Mouse (Mus musculus) brown adipose tissue, adult 24 weeks (tissue): Measurements from ENCODE around the gene Syngr3. TPM values are rescaled to one million over a fixed set of nuclear protein-coding genes. Genes with fewer than 3 reads are reported as not detected.

ENCODE experiments used
- H3K27ac ChIP-seq: fragments of 200-500 bp; replicated peaks from 2 replicates; pipeline ENCODE4 v1.5.1; 2012; ENCODE audit warnings: low read depth, mild to moderate bottlenecking, low read length
- H3K4me1 ChIP-seq: fragments of 200-500 bp; 2 replicates; pipeline ENCODE4 v1.6.1; 2012; ENCODE audit warnings: low read length, mixed read lengths; ENCODE audit not compliant: control insufficient read depth, insufficient read depth, insufficient read length
- H3K4me3 ChIP-seq: fragments of 200-500 bp; 2 replicates; pipeline ENCODE4 v1.5.1; 2012; ENCODE audit warnings: low read depth, mild to moderate bottlenecking, low read length, moderate library complexity; ENCODE audit not compliant: insufficient read depth
- polyA plus RNA-seq: library from polyadenylated mRNA; stranded (reverse); fragments of >200 nt; gene quantifications from 2 replicates; pipeline ENCODE4 v1.2.4, GENCODE M21; 2012; ENCODE audit not compliant: missing spikeins, insufficient read depth, insufficient read length

Gene Syngr3
- polyA plus RNA-seq = not detected in 2 replicates

GRCm38 (mm10) chr17:24689251-24690081 is at the start of gene Syngr3:
Gene Syngr3 (minus strand): TSS chr17:24689955.
- Histone ChIP-seq H3K27ac (no peak within 1 kb of the TSS), H3K4me1 (no peaks in the 10 kb centered on the region; the same call in 1 of the 2 replicates), H3K4me3 (peak within 1 kb of the TSS; percentile 36)

GRCm38 (mm10) chr17:24738238-24738637 is 48.5 kb upstream of the Syngr3 start:
- Histone ChIP-seq H3K27ac (no peak overlapping the region), H3K4me1 (peaks cover 14% of the 10 kb centered on the region)

GRCm38 (mm10) chr17:24737135-24737810 is 47.5 kb upstream of the Syngr3 start:
- H3K27ac ChIP-seq = no peak overlapping the region
- H3K4me3 ChIP-seq = peak overlapping the region; percentile 81
- H3K4me1 ChIP-seq = peaks cover 10% of the 10 kb centered on the region

More at GRCm38 (mm10) chr17:24738238-24738637, 48.5 kb upstream of the Syngr3 start:
- no peak overlapping the region for H3K4me3 ChIP-seq

GRCm38 (mm10) chr17:24736330-24737051 is 46.7 kb upstream of the Syngr3 start, which contains the start of gene Msrb1:
Gene Msrb1 (plus strand): TSS chr17:24736642.
- Histone ChIP-seq H3K27ac (peak within 1 kb of the TSS; percentile 69), H3K4me1 (peaks cover 10% of the 10 kb centered on the region), H3K4me3 (peak within 1 kb of the TSS; percentile 81)

GRCm38 (mm10) chr17:24735446-24735845 is 45.7 kb upstream of the Syngr3 start:
- Histone ChIP-seq H3K4me3 (no peak overlapping the region), H3K27ac (no peak overlapping the region), H3K4me1 (peaks cover 10% of the 10 kb centered on the region)

- no peak overlapping the region for H3K27ac ChIP-seq
- peaks cover 10% of the 10 kb centered on the region for H3K4me1 ChIP-seq
- H3K4me3 ChIP-seq = no peak overlapping the region
Observed at GRCm38 (mm10) chr17:24734513-24734912, 44.8 kb upstream of the Syngr3 start.

GRCm38 (mm10) chr17:24733434-24734050 is 43.8 kb upstream of the Syngr3 start:
- Histone ChIP-seq H3K4me3 (no peak overlapping the region), H3K4me1 (peaks cover 10% of the 10 kb centered on the region), H3K27ac (no peak overlapping the region)

- Histone ChIP-seq H3K27ac (no peak overlapping the region), H3K4me3 (no peak overlapping the region), H3K4me1 (peaks cover 4% of the 10 kb centered on the region)
Observed at GRCm38 (mm10) chr17:24732233-24732935, 42.6 kb upstream of the Syngr3 start.

- Histone ChIP-seq H3K4me1 (no peaks in the 10 kb centered on the region), H3K4me3 (no peak overlapping the region), H3K27ac (no peak overlapping the region)
Observed at GRCm38 (mm10) chr17:24730787-24731186, 41.0 kb upstream of the Syngr3 start.

- H3K27ac ChIP-seq = no peak overlapping the region
- H3K4me1 ChIP-seq = no peaks in the 10 kb centered on the region
- no peak overlapping the region for H3K4me3 ChIP-seq
Observed at GRCm38 (mm10) chr17:24729067-24729466, 39.3 kb upstream of the Syngr3 start.

GRCm38 (mm10) chr17:24728184-24728583 is 38.4 kb upstream of the Syngr3 start:
- no peak overlapping the region for H3K27ac ChIP-seq
- peak overlapping the region; percentile 1; the same call in 1 of the 2 replicates for H3K4me3 ChIP-seq

GRCm38 (mm10) chr17:24727618-24728017 is 37.9 kb upstream of the Syngr3 start, which contains the start of gene Rpl3l:
Gene Rpl3l (plus strand): TSS chr17:24727820.
- no peak within 1 kb of the TSS for H3K27ac ChIP-seq
- no peaks in the 10 kb centered on the region for H3K4me1 ChIP-seq
- peak within 1 kb of the TSS; percentile 1; the same call in 1 of the 2 replicates for H3K4me3 ChIP-seq

More at GRCm38 (mm10) chr17:24728184-24728583, 38.4 kb upstream of the Syngr3 start:
- H3K4me1 ChIP-seq = no peaks in the 10 kb centered on the region

GRCm38 (mm10) chr17:24725637-24726390 is 36.1 kb upstream of the Syngr3 start:
- no peaks in the 10 kb centered on the region for H3K4me1 ChIP-seq
- H3K4me3 ChIP-seq = no peak overlapping the region
- H3K27ac ChIP-seq = no peak overlapping the region
